Mouse (Mus musculus) CD4-positive, CD25-positive, alpha-beta regulatory T cell, adult 2 months (primary cell): Measurements from ENCODE around the gene Kcnip1.

Experiments
- DNase-seq: peaks from one replicate; pipeline ENCODE4 v3.0.0-alpha.2; 2012; ENCODE audit warnings: low read depth, low spot score

The Kcnip1 gene

DNA sequence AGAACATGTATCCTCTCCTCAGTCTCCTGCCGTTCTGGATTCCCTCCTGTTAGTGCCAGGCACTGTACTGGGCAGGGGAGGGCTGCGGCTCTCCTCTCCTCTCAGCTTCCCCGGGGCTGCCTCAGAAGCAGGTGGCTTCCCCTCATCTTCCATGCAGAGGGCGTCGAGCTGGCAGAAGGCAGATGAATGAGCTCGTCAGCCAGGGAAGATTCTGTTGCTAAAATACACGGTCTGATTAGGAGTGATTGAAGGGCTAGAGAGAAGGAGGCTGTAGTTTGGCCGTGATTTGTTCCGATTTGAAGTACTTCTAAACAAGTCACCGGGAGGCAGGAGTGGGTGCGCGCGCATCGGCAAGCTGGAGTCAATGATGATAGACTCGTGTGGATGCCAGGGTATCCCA is 236.3 kb downstream of the Kcnip1 start:
- DNase-seq, result no peak

DNA sequence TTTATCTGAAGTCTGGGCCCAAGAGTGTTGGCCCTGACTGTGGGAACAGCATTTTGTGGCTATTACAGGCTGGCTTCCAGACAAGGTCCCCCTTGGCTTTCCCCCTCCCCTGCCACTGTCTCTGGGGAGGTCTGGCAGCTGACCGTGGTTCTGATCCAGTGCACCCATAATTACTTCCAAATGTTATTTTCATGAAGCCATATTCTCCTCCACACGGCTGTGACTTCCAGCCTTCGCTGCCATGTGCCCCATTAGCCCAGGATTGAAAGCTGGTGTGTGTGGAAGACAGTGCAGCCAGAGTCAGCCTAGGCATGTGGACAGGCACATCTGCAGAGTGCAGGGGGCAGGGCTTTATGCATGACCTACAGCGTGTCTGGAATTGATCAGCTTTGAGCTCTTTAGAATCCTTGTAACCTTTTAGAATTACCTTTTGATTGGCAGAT is 240.5 kb downstream of the Kcnip1 start:
- DNase-seq, result no peak

DNA sequence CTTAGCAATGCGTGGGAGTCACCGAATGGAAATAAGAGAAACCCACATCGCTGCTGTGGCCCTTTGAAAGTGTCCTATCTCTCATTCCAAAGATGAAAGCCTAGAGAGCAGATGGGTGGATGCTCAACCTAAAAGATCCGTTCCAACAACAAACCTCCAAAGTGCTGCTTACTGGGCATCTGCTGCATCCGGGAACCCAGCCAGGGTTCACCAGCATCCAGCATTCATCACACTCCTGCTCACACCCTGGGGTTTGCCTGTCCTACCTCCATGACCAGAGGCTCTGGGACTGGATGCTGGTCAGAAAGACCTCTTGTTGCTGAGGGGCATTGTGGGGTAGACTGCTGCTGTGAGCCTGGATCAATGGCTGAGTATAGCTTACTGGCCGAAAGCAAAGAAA is 241.4 kb downstream of the Kcnip1 start:
- no peak for DNase-seq

DNA sequence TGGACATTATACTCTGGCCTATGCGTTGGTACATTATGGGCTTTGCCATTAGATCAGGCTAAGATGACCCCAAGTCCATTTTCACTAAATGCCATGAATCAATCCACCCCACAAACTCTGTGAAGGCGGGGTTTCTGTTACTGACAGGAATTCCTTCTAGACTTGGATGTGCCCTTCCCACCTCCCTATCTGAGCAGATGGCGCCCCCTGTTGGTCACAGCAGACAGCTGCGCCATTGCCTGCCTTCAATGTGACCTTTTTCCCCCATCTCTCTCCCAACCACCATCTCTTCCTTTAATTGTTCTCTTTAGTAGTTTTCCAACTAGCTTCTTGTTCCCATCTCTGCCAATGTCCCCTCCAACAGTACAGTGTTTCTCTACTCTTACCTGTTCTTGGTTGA is 243.0 kb downstream of the Kcnip1 start:
- peak; percentile 14 for DNase-seq

DNA sequence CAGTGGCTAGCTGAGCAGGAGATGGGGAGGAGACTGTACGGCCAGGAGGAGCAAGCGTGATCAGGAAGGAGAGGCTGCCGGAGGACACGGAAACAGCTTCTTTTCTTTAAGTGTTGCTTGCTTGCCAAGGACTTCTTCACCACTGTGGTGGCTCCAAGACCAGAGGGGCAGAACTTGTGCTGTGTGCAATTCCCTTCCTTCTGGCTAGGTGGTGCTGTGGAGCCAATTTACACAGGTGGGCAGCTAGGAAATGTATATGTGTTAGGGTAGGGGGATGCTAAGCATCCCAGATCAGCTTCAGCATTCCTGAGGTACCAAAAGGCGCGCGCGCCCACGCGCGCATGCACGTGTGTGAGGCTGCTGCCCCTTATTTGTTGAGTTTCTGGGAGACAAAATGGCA is 243.5 kb downstream of the Kcnip1 start:
- DNase-seq, result peak; percentile 7

DNA sequence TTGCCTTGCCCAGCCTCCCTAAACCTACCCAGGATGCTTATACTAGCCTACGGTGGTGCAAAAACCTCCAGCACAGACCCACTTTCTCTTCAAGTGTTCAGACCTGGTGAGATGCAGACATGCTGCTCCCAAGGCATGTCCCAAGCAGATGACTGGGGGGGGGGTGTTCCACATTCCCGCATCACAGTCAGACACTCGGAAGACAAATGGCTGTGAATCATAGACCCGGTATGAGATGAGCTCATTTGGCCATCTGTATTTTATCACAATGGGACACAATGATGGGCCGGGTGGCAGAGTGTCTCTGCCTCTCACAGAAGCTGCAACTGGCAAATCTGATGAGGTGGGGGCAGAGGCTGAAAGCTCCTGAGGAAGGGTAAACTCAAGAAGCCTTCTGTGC is 244.2 kb downstream of the Kcnip1 start:
- DNase-seq, result no peak

DNA sequence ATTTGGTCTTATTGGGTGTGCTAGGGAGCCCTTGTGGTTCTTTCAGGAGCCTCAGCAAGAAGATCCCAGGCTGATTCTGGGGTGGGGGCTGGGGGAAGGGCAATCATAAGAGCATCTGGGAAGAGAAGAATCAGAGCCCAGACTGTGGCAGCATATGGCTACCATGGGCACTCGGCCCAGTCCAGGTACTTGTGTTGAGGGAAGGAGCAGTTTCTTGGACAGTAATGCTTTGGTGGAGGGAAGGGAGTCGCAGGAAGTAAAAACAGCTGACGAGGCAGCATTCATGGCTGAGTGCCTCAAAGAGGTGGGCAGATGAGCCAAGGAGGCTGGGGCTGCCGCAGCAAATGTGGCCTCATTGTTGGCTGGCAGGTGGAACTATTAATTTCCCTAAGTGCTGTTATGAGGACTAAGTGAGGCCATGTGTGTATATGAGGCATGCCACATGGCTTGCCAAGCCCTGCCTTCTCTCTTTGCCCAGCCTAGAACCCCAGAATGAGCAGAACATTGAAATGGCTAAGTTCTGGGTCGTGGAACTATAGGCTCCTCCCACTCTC is 245.5 kb downstream of the Kcnip1 start:
- no peak for DNase-seq

DNA sequence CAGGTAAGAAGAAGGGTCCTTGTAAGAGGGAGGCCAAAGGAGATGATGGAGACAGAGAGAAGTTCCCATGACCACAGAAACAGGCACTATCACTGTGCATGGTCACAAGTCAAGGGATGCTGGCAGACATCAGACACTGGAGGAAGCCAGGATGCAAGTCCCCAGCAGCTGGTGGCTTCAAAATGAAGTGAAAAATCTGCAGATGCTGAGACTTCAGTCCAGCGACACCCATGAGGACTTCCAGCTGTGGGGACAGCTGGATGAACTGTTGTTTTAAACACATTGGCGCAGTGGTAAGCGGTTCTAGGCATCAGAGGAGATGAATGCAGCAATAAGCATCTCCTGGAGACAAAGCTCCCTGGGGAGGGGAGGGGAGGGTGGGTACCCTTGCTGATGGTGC is 246.6 kb downstream of the Kcnip1 start:
- DNase-seq, result no peak

DNA sequence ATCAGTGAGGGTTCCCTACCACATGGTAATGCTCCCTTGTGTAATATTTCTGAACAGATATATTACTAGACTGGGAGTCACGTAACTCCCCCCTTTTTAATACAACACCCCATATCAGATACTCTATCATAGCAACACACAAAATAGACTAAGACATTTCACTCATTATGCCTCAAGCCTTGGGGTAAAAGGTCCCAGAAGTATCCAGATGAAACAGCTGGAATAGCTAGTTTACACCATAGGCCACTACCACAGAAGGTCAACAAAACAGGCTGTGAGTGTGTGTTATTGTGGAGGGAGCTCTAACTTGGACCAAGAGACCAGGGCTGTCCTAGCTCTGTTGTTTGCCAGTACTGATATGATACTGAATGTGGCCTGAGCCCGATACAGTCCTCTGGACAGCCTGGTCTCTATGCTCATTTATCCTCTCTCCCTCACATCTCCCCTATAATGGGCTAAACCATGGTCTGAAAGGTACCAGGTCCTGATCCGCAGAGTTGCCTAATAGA is 247.1 kb downstream of the Kcnip1 start:
- DNase-seq, result no peak

DNA sequence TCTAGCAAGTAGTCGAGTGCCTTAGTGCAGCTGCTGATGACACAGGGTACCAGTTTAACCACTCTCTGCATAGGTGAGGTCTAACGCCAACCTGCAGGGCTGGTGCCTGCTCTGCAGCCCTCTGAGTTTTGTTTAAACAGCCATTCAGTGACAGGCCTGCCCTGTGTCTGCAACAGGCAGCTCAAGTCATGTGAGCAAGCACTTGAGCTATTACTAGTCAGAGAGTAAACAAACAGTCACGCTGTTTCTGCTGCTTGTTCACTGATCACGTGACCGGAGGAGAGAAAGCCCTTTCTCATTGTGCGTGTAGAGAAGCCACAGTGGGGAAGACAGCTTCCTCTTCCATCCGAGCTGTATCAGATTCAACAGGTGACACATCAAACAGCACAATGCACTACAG is 248.5 kb downstream of the Kcnip1 start:
- DNase-seq, result peak; percentile 26

DNA sequence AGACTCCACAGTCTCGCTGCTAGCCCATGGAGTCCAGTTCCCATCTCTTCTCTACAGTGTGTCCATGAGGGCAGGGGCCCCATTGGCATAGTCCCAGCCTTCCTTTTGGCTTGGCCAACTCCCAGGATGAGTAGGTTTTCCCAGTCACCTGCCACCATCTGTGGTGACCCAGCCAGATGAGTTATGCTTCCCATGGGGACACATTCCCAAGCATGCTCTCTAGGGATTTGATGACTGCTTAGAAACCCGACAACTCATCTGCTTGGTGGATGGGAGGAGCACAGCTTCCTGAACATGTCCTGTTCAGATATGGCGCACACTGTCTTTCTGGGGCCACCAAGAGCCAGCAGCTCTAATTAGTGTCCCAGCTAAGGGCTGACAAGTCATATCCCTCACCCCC is 252.8 kb downstream of the Kcnip1 start:
- no peak for DNase-seq

DNA sequence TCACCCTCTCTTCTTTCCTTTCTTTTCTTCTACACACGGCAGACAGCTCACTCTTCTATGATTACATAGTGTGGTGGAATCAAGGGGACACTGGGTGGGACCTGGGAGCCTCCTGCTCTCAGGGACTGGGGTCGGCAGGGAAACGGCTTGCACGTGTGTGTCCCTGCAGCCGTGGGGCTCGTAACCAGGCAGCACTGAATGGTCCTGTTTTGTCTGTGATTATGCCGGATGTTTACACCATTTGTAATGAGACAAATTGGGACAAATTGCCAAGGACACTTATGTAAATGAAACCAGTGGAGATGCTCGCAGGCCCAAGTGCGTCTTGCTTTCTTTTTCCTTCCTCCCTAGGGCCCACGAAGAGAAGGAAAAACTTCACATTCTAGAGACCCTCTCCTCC is 256.5 kb downstream of the Kcnip1 start:
- DNase-seq, result no peak

DNA sequence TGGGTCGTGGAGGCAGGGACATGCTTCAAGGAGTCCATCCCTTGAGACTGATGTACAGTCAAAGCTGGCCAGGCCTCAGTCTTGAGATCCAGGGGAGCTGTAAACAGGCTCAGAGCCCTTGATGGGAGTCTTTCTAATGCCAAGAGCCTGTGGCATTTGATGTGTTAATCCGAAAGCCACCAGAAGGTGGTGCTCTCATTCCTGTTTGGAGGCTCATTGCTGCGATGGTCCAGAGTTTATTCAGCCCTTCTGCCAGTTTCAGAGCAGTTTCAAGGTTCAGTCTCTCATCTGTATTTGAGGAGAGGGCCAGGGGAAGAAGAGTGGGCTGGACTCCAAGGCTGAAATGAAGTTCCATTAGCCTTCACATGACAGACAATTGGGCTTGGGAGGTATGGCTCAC is 259.7 kb downstream of the Kcnip1 start:
- peak; percentile 58 for DNase-seq

DNA sequence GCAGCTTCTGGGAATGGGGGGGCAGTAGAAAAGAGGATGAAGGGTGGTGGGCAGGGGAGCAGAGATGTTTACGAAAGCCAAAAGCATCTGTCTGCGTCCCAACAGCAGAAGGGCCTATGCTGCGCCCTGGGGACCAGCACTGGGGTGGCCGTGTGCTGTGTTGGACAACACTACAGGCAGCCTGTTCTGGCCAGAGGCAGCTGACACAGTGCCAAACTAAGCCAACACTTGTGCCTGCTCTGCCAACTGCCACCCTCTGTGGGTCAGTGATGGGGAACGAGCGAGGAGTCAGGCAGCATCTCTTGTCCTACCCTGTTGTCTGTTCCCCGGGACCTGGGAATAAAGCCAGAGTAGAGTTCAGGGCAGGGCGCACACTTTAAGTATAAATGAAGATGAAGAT is 260.6 kb downstream of the Kcnip1 start:
- no peak for DNase-seq

DNA sequence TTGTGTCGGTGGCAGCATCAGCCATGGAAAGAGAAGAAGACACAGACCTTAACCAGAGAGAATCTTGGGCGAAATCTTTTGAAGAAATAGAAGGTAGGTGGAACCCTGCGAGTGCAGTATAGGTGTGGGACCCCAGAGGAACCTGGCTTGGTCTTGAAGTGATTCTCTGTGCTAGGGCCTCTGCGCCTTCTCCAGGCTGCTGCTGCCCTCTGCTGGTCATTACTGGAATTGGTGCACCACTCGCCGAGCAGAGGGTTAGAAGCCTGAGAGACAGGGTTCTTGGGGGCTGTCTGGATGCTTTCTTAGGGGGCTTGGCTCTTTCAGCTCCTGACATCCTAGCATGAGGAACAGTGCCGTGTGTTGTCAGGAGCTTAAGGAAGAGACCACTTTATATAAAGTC is 271.7 kb downstream of the Kcnip1 start:
- peak; percentile 72 for DNase-seq

DNA sequence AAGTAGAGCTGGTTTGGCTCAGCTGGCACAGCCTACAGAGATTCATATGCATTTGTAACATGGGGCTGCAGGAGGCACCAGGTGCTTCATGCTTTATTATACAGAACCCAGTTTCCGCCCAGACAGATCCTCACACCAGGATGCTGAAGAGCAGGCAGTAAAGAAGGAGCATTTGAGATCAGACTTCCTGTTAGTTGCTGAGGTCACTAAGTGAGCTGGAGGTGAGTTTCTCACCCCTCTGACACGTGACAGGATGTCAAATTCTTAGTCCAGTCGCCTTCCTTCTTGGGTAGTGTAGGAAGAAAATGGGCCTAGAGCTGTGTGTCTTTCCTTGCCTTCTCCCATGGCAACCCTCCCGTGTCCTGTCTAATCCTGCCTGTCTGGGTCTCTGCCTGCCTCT is 286.2 kb downstream of the Kcnip1 start:
- peak; percentile 20 for DNase-seq

DNA sequence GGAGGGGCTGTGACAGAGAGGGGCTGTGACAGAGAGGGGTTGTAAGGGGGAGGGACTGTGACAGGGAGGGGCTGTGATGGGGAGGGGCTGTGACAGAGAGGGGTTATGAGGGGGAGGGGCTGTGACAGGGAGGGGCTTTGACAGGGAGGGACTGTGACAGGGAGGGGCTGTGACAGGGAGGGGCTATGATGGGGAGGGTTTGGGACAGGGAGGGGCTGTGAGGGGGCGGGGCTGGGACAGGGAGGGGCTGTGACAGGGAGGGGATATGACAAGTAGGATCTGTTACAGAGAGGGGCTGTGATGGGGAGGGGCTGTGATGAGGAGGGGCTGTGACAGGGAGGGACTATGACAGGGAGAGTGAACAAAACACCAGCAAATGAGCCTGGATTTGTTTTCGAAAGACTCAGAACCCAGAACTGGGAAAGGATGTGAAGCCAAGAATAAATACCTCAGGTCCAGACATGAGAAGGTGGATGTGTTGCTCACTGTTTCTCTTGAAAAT is 290.9 kb downstream of the Kcnip1 start:
- DNase-seq, result peak; percentile 26

DNA sequence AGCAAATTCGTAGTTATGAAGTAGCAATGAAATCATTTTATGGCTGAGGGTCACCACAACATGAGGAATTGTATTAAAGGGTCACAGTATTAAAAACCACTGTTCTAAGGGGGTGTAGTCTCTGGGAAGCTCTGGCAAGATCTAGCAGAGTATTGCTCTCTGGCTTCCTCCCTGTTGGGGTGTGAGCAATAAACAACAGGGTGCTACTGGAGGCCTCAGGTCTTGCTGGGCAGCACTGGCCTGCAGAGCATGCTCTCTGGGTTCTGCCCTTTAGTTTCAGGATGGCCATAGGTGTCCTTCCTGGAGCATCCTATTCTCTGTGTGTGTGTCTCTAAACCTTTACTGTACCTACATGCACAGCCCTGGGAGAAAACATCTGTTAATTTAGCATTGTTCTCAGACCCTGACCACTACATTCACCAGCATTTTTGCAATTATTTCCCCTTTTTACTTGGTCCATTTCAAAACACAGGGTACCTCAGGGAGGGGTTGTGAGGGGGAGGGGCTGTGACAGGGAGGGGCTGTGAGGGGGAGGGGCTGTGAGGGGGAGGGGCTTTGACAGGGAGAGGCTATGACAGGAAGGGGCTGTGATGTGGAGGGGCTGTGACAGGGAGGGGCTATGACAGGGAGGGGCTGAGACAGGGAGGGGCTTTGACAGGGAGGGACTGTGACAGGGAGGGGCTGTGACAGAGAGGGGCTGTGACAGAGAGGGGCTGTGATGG is 291.6 kb downstream of the Kcnip1 start:
- DNase-seq, result no peak

DNA sequence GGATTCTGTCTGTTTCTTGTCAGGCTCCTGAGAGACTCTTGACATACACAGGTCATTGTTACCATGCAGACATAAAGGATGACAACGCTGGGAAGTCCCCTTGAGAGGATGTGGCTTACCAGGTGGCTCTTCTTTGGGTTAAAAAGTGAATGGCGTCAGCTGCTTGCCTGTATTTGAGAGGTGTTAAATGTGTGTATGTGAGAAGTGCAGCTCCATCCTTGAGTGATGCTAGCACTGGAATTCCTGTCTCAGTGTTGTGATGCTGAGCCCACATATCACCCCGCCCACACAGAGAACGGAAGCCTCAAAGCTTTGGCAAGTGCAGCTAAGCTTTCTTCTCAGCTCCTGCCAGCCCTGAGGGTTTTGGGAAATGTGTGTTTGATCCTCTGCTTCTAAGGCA is 292.2 kb downstream of the Kcnip1 start:
- DNase-seq, result peak; percentile 80

DNA sequence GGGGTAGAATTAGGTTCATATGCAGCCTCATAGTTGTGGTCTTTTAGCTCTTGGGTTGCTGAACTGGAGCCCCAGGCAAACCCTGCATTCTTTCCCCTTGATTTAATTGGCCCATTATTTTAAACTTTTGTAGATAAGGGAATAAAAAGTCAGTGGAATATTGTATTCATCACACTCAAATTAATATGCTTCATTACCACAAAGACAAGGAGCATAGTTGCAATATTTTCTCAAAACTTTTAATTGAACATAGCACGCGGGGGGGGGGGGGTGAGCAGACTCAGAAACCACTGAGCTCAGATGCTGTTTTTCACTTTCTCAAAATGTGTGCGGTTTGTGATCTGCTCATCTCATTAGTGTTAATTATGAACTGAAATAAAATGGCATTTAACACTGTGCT is 302.8 kb downstream of the Kcnip1 start:
- DNase-seq, result no peak

DNA sequence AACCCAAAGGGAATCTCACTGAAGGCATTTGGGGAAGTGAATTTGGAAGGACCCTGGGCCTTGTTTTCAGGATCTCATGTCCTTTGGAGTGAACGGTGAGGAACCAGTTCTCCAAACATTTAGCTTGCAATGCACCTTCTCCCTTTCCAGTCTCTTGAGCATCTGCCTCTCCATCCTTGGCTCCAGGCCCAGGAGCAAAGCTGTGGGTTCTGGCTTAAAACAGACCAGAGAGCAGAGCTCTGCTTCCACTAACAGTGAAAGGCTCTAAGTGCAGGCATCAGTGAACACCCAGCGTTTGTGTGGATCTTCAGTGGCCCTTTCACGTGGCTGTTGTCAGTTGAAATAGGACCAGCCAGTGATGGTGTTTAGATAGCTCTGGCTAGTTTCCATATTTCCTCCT is 307.0 kb downstream of the Kcnip1 start:
- DNase-seq, result no peak

DNA sequence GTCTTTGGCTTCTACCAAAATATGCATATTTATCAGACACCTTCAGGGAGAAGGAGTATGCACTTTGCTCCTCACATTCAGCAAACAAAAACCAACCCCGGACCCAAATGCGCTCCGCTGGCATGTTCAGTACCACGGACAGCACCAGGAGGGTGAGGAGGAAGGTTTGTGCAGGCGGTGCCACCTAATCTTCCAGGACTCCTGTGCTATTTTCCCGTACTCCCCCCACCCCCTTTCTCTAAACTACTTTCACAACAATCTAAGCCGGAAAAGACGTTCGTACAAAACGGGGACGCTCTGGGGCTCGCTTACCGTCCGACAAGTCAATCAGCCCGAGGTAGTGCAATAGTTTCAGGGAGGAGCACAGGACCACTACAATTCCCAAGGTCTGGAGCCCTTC is 312.8 kb downstream of the Kcnip1 start:
- peak; percentile 9 for DNase-seq
